Mouse (Mus musculus) kidney, adult 9 months (tissue): ENCODE measurements around the gene Gm20518.

ENCODE experiments used
- DNase-seq: peaks from one replicate; pipeline ENCODE4 v3.0.0; 2022

Gm20518 gene

GRCm38 (mm10) chr16:17893923-17894322 is 2.5 kb upstream of the Gm20518 start, which contains the start of gene Tssk1:
Tssk1 (plus strand) TSS chr16:17894223.
- no peak for DNase-seq

DNA sequence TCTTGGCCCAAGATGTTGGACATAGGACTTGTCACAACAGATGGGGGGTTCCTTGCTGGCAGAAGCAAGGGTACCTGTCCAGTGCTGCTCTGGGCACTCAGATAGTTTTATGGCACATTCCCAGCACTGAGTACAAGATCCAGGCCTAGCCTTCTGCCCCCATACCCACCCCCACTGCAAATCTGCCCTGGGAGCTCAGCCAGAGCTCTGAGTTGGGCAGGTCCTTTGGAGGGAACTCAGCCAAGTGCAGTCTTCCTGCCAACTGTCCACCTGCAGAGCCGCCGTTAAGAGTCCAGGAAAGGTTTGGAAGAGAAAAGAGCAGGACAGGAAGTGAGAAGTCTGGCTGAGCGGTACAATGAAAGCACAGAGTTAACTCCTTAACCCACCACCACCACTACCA is 1.1 kb upstream of the Gm20518 start:
- peak; percentile 93 for DNase-seq

DNA sequence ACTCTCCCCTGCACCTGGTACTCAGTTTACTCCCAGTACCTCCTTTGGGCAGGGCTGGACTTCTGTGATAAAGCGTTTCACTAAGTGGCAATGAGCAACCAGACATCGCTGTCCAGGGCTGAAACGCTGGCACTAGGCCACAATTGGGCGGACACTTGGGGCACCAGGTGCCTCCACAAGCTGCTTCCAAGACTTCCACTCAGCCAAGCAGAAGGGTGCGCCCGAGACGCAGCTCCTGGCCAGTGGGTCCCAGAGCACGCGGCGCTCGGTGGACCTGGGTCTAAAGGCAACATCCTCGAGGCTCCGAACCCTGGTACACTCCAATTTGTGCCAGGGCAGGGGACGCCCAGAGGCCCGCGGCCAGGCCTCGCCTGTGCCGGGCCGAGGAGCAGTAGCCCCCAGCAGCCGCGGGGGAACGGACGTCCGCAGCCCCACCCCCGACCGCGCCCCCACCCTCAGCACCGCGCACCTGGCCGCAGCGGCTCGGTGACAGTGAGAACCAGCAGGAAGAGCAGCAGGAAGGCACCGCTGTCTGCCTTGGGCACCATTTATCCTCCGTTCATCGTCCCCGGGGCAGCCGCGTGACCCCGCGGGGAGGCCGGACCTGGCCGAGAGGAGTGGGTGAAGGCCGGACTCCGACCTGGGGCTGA is 429 bp downstream of the Gm20518 start:
- DNase-seq = peak; percentile 94

GRCm38 (mm10) chr16:17890342-17890727 is 1.1 kb downstream of the Gm20518 start:
- no peak for DNase-seq

DNA sequence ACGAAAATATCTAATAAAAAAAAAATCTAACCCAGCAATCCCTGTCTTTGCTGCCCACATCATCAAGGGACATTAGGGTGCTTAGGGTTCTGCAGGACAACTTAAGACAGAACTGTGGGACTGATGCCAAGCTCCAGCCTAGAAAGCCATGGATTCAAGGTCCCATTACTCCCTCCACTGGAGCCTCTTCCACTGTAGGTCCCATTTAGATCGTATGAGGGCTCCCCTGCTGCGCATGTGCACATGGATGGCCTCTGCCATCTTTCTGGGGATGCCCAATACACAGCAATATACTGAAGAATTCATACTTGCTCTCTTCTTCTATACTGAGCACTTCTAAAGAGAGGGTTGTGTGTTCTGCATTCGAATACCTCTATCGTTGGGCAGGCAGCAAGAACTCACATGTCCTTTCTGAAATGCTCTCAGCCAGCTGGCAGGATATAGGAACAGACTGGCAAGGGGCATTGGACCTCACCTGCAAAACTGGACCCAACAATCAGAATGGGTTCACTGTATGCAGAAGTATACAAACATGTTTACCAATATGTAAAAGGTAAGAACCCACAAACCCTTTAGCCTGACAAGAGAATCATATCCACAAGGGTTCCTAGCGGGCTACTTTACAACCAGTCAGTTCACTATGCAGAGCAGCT is 1.7 kb downstream of the Gm20518 start:
- no peak for DNase-seq

GRCm38 (mm10) chr16:17884116-17884515 is 7.4 kb downstream of the Gm20518 start:
- peak; percentile 22 for DNase-seq

GRCm38 (mm10) chr16:17882196-17882595 is 9.3 kb downstream of the Gm20518 start:
- no peak for DNase-seq

DNA sequence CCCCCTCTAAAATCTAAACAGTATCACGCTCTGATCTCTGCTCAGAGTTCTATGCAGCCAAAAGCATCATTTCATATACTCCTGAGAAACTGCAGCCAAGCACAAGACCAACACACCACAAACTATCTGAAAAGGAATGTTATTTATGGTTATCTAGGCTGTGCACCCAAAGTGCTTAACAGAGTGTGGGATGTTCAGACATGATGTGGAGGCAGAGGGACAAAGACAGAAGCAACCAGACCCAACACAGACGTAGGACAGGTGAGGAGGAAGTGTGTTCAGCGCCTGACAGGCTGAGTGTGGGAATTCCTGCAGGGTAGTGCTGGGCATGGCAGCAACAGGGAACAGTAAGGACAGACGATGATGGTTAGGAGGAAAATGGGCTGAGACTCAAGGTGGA is 11.9 kb downstream of the Gm20518 start:
- DNase-seq = no peak

DNA sequence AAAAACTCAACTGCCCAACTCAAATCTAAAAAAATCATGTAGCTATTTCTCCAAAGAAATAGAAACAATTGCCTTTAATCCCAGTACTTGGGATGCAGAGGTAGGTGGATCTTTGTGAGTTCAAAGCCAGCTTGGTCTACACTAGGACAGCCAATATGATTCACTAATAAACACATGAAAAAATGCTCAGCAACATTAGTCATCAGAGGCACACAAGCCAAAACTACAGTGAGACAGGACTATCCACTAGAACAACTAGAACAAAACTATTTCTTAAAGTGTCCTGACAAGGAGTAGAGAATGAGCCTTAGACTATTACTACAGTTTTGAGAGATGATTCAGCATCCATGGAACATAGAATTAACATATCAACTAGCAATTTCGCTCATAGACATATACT is 15.4 kb downstream of the Gm20518 start:
- no peak for DNase-seq

- no peak for DNase-seq
Observed at GRCm38 (mm10) chr16:17875174-17875573, 16.3 kb downstream of the Gm20518 start.

DNA sequence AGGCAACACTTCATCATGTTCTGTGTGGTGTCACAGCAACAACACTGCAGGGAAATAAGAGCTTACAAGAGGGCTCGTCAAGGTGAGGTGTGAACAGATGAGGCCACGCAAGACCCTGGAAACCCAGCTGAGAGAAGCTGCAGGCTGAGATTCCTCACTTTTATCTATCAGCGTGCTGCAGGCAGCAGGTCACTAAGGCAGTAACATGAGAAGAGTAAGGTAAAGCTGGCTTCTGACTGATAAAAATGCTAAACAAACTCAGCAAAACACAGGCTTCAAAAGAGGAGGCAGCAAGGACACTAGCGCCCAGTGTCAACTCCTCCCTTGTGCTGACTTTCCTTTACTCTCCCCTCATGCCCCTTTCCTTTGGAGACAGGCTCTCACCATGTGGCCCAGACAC is 18.5 kb downstream of the Gm20518 start:
- no peak for DNase-seq

GRCm38 (mm10) chr16:17871248-17871647 is 20.2 kb downstream of the Gm20518 start:
- no peak for DNase-seq

- peak; percentile 60 for DNase-seq
Observed at GRCm38 (mm10) chr16:17865770-17866169, 25.7 kb downstream of the Gm20518 start.

- DNase-seq = peak; percentile 61
Observed at GRCm38 (mm10) chr16:17865293-17865692, 26.2 kb downstream of the Gm20518 start.

DNA sequence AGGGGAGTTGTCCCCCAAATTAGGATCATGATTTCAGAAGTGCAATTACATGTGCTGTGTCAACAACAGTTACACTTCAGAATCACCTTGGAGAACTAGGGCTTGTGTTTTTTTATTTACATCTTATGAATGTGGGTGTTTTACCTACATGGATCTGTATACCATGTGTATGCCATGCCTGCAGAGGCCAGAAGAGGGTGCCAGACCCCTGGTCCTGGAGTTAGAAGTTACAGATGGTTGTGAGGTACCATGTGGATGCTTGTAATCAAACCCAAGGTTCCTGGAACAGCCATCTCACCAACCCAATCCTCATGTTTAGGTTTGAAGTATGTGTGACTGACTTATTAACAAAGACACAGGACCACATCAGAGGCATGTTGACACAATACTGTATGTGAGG is 32.9 kb downstream of the Gm20518 start:
- no peak for DNase-seq

- no peak for DNase-seq
Observed at GRCm38 (mm10) chr16:17857157-17857556, 34.3 kb downstream of the Gm20518 start.

DNA sequence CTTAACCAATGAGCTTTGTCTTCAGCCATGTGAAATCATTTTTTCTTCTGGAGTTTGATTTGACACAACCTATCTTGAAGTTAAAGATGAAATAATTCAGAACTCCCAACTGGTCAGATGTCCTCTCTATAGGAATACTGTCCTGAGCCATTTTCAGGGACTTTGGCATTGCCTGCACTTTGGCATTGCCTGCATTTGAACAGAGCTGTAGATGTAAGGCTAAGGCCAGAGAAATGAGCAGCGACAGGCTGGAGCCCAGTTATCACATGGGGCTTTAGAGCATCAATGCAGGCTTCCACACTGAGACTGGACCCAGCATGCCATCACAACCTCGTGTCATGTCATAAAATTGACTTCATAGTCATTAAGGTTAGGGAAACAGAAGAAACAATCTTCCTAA is 38.2 kb downstream of the Gm20518 start:
- DNase-seq = no peak

- no peak for DNase-seq
Observed at GRCm38 (mm10) chr16:17851860-17852259, 39.6 kb downstream of the Gm20518 start.

DNA sequence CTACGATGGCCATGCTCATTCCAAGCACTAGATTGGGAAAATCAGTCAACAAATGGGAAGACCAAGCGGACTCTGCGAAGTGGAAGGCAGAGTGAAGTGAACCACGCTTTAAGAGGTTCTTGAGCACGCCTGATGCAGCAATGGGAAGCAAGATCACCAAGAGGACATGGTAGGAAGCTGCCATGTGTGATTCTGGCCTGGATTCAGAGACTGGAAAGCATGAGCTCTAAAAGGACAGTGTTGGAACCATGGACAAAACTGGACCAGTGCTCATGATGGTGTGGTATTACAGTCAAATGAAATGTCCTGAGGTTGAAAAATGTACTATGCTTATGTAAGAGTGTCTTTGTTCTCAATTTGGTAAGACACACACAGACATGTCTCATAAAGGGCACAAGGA is 40.1 kb downstream of the Gm20518 start:
- no peak for DNase-seq

DNA sequence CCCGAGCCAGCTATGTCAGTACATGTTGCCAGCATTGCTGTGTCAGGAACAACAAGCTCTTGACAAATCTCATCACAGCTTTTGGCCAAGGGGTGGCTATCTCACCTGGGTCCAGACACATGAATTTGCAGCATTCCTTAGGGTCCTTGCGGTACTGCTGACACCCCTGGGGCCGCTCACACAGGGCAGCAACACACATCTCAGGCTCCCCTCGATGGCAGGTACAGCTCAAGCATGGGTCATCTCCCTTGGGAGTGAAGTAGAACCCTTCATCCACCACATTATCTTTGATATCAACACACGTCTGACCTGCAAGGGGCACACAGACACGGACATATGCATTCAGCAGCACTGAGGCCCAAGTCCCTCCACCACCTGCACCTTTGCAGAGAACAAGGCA is 42.0 kb downstream of the Gm20518 start:
- no peak for DNase-seq

DNA sequence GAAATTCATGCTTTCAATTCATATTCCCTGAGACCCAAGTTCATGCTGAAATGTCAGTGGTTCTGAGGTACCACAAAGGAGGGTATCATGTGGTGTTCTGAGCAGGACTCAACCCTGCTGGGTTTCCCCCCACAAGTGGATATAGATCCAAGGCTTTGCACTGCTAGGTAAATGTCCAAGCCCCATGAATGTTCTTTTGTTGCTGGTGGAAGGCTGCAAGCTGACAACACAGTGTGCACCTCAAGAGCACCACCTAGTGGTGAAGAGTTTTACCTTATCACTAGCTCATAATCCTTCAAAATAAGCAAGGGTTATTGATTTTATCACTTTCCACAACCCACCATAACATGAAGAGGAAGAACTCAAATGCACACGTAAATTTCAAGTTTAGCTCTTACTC is 42.5 kb downstream of the Gm20518 start:
- DNase-seq = peak; percentile 65

DNA sequence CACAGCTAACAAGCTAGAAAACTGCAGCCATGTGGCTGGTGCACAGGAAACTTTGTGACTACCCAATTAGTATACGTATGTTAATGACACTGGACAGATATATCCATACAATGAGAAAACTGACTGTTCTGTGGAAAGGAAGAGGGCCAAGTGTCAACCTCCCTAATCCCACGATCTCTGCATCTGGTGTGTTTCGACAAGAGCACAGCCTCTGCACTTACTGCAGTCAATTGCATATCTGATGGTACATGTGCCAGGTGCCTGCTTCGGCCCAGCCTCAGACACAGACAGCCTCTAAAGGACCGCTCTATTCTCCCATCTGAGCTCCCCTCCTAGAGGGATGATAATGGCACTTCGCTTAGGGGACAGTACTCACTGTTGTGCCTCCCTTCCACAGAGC is 43.0 kb downstream of the Gm20518 start:
- no peak for DNase-seq

GRCm38 (mm10) chr16:17843701-17844365 is 47.6 kb downstream of the Gm20518 start:
- DNase-seq = no peak

DNA sequence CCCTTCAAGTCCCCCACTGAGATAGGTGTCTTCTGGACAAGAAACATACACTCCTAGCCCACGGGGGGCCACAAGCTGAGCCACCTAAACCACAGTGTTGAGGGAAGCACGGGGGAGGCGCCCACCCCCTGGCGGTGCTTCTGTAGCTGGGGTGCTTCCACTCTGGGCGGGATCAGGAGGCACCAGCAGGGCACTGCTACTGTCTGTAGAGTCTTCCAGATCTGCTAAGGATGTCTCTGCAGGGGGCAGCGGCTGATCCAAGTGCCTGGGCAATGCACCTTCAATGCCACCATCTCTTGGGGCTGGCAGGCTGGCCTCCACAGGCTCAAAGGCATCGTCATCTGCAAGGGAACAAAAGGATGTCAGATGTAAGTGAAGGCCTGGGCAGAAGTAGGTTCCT is 49.0 kb downstream of the Gm20518 start:
- DNase-seq = no peak
